Mouse (Mus musculus): Measurements from ENCODE around the gene Aoc3.
A peak's percentile ranks its signal among the peaks of the same experiment; 100 is the strongest.
"Not testable (repeated sequence)": the region's sequence is repeated elsewhere in the genome, so short reads cannot be mapped to it uniquely, and the experiment has no call there.

Gene Aoc3

GRCm38 (mm10) chr11:101330371-101330924 lies at the start of gene Aoc3:
Gene Aoc3, plus strand, starts transcription at chr11:101330605.
- no peak for DNase-seq

GRCm38 (mm10) chr11:101280837-101281236 lies 49.6 kb upstream of the Aoc3 start:
- no peak for DNase-seq

GRCm38 (mm10) chr11:101282896-101283295 lies 47.5 kb upstream of the Aoc3 start:
- no peak for DNase-seq

GRCm38 (mm10) chr11:101283805-101284204 lies 46.6 kb upstream of the Aoc3 start:
- no peak for DNase-seq

GRCm38 (mm10) chr11:101287306-101287705 lies 43.1 kb upstream of the Aoc3 start:
- peak; percentile 29 for DNase-seq

- no peak for DNase-seq
Observed at GRCm38 (mm10) chr11:101291231-101291630, 39.2 kb upstream of the Aoc3 start.

- no peak for DNase-seq
Observed at GRCm38 (mm10) chr11:101295191-101295590, 35.2 kb upstream of the Aoc3 start.

- DNase-seq = no peak
Observed at GRCm38 (mm10) chr11:101300881-101301280, 29.5 kb upstream of the Aoc3 start.

- DNase-seq = no peak
Observed at GRCm38 (mm10) chr11:101301299-101302003, 29.0 kb upstream of the Aoc3 start.

GRCm38 (mm10) chr11:101302004-101302798 lies 28.2 kb upstream of the Aoc3 start, which contains the start of gene Becn1:
Gene Becn1, minus strand, starts transcription at chr11:101302286.
- DNase-seq = peak; percentile 98

- DNase-seq = no peak
Observed at GRCm38 (mm10) chr11:101307744-101308143, 22.7 kb upstream of the Aoc3 start.

GRCm38 (mm10) chr11:101311083-101311482 lies 19.3 kb upstream of the Aoc3 start:
- no peak for DNase-seq

- no peak for DNase-seq
Observed at GRCm38 (mm10) chr11:101312150-101312549, 18.3 kb upstream of the Aoc3 start.

GRCm38 (mm10) chr11:101314567-101314966 lies 15.8 kb upstream of the Aoc3 start:
- no peak for DNase-seq

- no peak for DNase-seq
Observed at GRCm38 (mm10) chr11:101315082-101315650, 15.2 kb upstream of the Aoc3 start.

GRCm38 (mm10) chr11:101315665-101316500 lies 14.5 kb upstream of the Aoc3 start, which contains the start of gene Psme3:
Gene Psme3, plus strand, starts transcription at chr11:101316213.
- DNase-seq = peak; percentile 94

- DNase-seq = peak; percentile 33
Observed at GRCm38 (mm10) chr11:101316501-101316917, 13.9 kb upstream of the Aoc3 start.

- peak; percentile 84 for DNase-seq
Observed at GRCm38 (mm10) chr11:101323609-101324008, 6.8 kb upstream of the Aoc3 start.

GRCm38 (mm10) chr11:101324763-101325162 lies 5.6 kb upstream of the Aoc3 start, which contains the start of gene Aoc2:
Gene Aoc2, plus strand, starts transcription at chr11:101325063.
- DNase-seq = no peak

GRCm38 (mm10) chr11:101325201-101325600 lies 5.2 kb upstream of the Aoc3 start:
- DNase-seq = not testable (repeated sequence)

- no peak for DNase-seq
Observed at GRCm38 (mm10) chr11:101326147-101326546, 4.3 kb upstream of the Aoc3 start.

- no peak for DNase-seq
Observed at GRCm38 (mm10) chr11:101327311-101327710, 3.1 kb upstream of the Aoc3 start.
